Mouse (Mus musculus) liver, embryonic 15.5 days (tissue): Measurements from ENCODE around the gene Synj1. TPM values are rescaled to one million over a fixed set of nuclear protein-coding genes. Genes with fewer than 3 reads are reported as not detected.
A peak's percentile ranks its signal among the peaks of the same experiment; 100 is the strongest.

Experiments used
- ATAC-seq: fragments of 200-750 bp; cut with Nextera tagmentation; 2 replicates; pipeline ENCODE4 v1.8.0; 2017; ENCODE audit warnings: moderate number of reproducible peaks, mild to moderate bottlenecking, moderate library complexity; ENCODE audit not compliant: insufficient read depth
- H3K27ac ChIP-seq: fragments of 300-500 bp; sonication (generic); replicated peaks from 2 replicates; pipeline ENCODE4 v1.5.1; 2015; ENCODE audit warnings: mild to moderate bottlenecking, inconsistent platforms
- H3K27me3 ChIP-seq: fragments of 300-500 bp; sonication (generic); 2 replicates; pipeline ENCODE4 v1.6.1; 2015; ENCODE audit warnings: mild to moderate bottlenecking, inconsistent platforms
- H3K36me3 ChIP-seq: fragments of 300-500 bp; sonication (generic); replicated peaks from 2 replicates; pipeline ENCODE4 v1.6.1; 2015; ENCODE audit warnings: moderate library complexity, mild to moderate bottlenecking, inconsistent platforms
- H3K4me1 ChIP-seq: fragments of 300-500 bp; sonication (generic); replicated peaks from 2 replicates; pipeline ENCODE4 v1.6.1; 2015; ENCODE audit warnings: inconsistent platforms
- H3K4me2 ChIP-seq: fragments of 300-500 bp; sonication (generic); 2 replicates; pipeline ENCODE4 v1.6.1; 2015; ENCODE audit warnings: moderate library complexity, mild to moderate bottlenecking, inconsistent platforms
- H3K4me3 ChIP-seq: fragments of 300-500 bp; sonication (generic); replicated peaks from 2 replicates; pipeline ENCODE4 v1.5.1; 2015; ENCODE audit warnings: mild to moderate bottlenecking, inconsistent platforms
- H3K9ac ChIP-seq: fragments of 300-500 bp; sonication (generic); 2 replicates; pipeline ENCODE4 v1.6.1; 2015; ENCODE audit warnings: moderate library complexity, mild to moderate bottlenecking, inconsistent platforms
- H3K9me3 ChIP-seq: fragments of 300-500 bp; sonication (generic); replicated peaks from 2 replicates; pipeline ENCODE4 v1.6.1; 2016; ENCODE audit warnings: inconsistent platforms
- WGBS: fragments of 180-500 bp; shearing (Covaris S2); methylation state at CpG from one replicate; pipeline ENCODE4 v1.1.7; 2015; ENCODE audit warnings: mixed read lengths; ENCODE audit not compliant: insufficient replicate concordance; 5-methylcytosine and 5-hydroxymethylcytosine counted together
- polyA plus RNA-seq: library from polyadenylated mRNA; unstranded; fragments of >200 nt; fragmentation: Nextera tagmentation; extraction: Ambion mirVana; gene quantifications from 2 replicates; pipeline ENCODE4 v1.2.1, GENCODE M21; 2015

Synj1 gene
- polyA plus RNA-seq, 1 experiment from 2014 or later: 19.5 TPM

GRCm38 (mm10) chr16:91009942-91010529, 1.1 kb downstream of the Synj1 start:
- H3K9me3 ChIP-seq: no peaks in the 10 kb centered on the region
- H3K36me3 ChIP-seq: peaks cover 21% of the 10 kb centered on the region
- peak overlapping the region; percentile 98 for H3K9ac ChIP-seq
- no peak for ATAC-seq
- H3K4me2 ChIP-seq: peak overlapping the region; percentile 88
- under 1% methylated on average over 19 of the region's 19 CpGs for WGBS
- peak overlapping the region; percentile 100 for H3K4me3 ChIP-seq
- peaks cover 51% of the 10 kb centered on the region for H3K4me1 ChIP-seq
- peak overlapping the region; percentile 95 for H3K27ac ChIP-seq
- H3K27me3 ChIP-seq: no peaks in the 10 kb centered on the region

DNA sequence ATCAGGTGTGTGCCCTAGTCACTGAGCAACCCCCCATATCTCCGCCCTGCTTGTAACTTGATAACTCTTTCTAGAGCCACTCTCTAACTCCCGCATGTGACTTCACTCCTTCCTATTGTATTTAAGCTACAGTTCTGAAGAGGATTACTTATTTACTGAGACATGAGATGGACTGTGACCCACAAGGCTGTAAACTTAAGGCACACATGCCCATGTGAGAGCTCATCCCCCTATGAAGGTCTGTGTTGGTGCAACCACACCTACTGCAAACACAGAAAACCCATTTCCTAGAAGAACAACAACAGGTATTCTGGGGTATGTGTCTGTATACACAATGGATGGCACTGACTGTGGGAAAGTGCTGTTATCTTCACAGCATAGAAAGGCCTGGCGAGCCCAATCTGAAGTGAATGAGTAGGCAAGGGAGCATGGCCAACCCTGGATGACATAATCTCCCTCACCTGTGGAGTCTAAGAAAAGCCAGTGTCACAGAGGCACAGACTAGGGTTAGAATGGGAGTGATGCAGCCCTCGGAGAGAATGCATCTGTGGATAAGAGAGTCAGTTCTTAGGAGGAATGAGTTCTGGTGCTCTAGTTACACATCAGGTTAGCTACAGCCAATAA, 6.1 kb downstream of the Synj1 start:
- Histone ChIP-seq H3K9me3 (no peaks in the 10 kb centered on the region), H3K27ac (no peak overlapping the region), H3K4me3 (no peak overlapping the region), H3K4me1 (peaks cover 44% of the 10 kb centered on the region), H3K36me3 (peaks cover 12% of the 10 kb centered on the region), H3K4me2 (no peak overlapping the region), H3K27me3 (no peaks in the 10 kb centered on the region), H3K9ac (no peak overlapping the region)
- no peak for ATAC-seq
- 65% methylated on average over 4 of the region's 4 CpGs for WGBS

DNA sequence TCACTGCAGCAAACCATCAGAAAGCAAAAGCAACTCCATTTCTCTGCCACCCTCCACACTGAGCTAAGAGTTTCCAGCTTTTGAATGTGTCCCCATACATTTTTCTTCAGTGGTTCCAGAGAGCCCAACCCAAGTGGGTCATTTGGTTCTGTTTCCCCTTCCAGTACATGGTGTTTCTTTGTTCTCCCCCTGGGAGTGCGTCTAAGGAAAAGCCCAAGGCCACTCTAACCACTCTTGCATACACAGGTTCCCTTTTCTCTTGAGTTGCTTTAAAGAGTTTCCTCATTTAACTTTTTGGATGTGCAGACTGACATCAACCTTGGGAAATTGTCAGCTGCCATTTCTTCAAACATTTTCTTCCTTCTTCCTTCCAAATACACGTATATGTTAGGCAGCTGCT, 10.0 kb downstream of the Synj1 start:
- Histone ChIP-seq H3K36me3 (peaks cover 7% of the 10 kb centered on the region), H3K4me1 (peaks cover 20% of the 10 kb centered on the region), H3K4me2 (no peak overlapping the region), H3K9ac (no peak overlapping the region), H3K9me3 (no peaks in the 10 kb centered on the region), H3K27me3 (no peaks in the 10 kb centered on the region), H3K27ac (0 out of 2 replicates have a peak overlapping the region, but pooled peaks have one; percentile 9), H3K4me3 (no peak overlapping the region)
- ATAC-seq: no peak
- WGBS: 47% methylated on average over 2 of the region's 2 CpGs

GRCm38 (mm10) chr16:90999827-91000226, 11.3 kb downstream of the Synj1 start:
- H3K4me2 ChIP-seq: no peak overlapping the region
- H3K4me3 ChIP-seq: no peak overlapping the region
- no peak overlapping the region for H3K27ac ChIP-seq
- H3K4me1 ChIP-seq: peaks cover 18% of the 10 kb centered on the region
- no peaks in the 10 kb centered on the region for H3K9me3 ChIP-seq
- 67% methylated on average over 4 of the region's 4 CpGs for WGBS
- no peak for ATAC-seq
- no peaks in the 10 kb centered on the region for H3K27me3 ChIP-seq
- H3K9ac ChIP-seq: no peak overlapping the region
- peaks cover 7% of the 10 kb centered on the region for H3K36me3 ChIP-seq

DNA sequence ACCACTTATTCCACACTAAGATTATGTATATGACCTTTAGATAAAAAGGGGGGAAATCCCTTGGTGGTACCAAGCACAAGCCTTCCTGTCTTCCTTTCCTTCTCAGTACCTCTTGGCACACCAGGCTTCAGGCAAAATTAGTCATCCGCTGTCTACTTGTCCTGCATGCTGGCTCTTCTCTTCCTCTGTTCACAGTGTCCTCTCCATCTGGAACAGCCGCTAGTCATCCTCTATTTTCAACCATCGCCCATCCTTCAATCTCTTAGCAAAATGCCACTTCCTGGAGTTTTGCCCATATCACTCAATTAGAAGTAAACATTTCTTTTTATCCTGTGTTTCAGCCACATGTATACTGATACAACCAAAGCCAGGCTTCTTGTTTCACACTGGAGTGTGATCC, 13.3 kb downstream of the Synj1 start:
- peaks cover 22% of the 10 kb centered on the region for H3K4me1 ChIP-seq
- H3K27me3 ChIP-seq: no peaks in the 10 kb centered on the region
- H3K9ac ChIP-seq: no peak overlapping the region
- H3K9me3 ChIP-seq: no peaks in the 10 kb centered on the region
- no peak overlapping the region for H3K4me3 ChIP-seq
- peaks cover 7% of the 10 kb centered on the region for H3K36me3 ChIP-seq
- WGBS: 77% methylated on average over 3 of the region's 3 CpGs
- no peak overlapping the region for H3K4me2 ChIP-seq
- ATAC-seq: no peak
- H3K27ac ChIP-seq: no peak overlapping the region

GRCm38 (mm10) chr16:90996327-90997243, 14.5 kb downstream of the Synj1 start:
- 78% methylated on average over 7 of the region's 7 CpGs for WGBS
- peaks cover 22% of the 10 kb centered on the region for H3K4me1 ChIP-seq
- H3K36me3 ChIP-seq: peaks cover 16% of the 10 kb centered on the region; the same call in 1 of the 2 replicates
- no peak overlapping the region; the same call in 1 of the 2 replicates for H3K27ac ChIP-seq
- H3K9ac ChIP-seq: no peak overlapping the region
- H3K27me3 ChIP-seq: no peaks in the 10 kb centered on the region
- no peak overlapping the region for H3K4me3 ChIP-seq
- H3K4me2 ChIP-seq: no peak overlapping the region
- ATAC-seq: no peak
- H3K9me3 ChIP-seq: no peaks in the 10 kb centered on the region

DNA sequence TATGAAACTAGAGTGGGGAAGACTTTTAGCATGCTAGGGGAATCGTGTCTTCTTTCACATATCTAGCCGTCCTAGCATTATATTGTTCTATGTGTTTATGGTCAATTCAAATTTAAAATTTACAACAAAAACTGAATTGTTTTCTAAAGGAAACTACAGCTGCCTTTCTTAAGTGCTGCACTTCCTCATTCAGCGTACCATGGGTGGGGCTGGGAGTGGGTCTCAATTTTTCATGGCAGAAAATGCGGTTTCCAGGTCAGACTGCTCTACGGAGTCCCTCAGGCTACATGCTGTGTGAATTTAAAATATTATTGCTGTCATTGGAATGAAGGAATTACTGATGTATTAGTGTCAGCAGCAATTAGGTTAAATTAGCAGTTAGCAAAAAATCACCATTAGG, 15.6 kb downstream of the Synj1 start:
- Histone ChIP-seq H3K27me3 (no peaks in the 10 kb centered on the region), H3K27ac (peak overlapping the region; percentile 64), H3K36me3 (peaks cover 27% of the 10 kb centered on the region), H3K4me3 (no peak overlapping the region; the same call in 1 of the 2 replicates), H3K9ac (peak overlapping the region; percentile 31), H3K9me3 (no peaks in the 10 kb centered on the region), H3K4me2 (peak overlapping the region; percentile 50), H3K4me1 (peaks cover 28% of the 10 kb centered on the region)
- ATAC-seq: peak; percentile 57; the same call in 1 of the 2 replicates
- WGBS: 30% methylated on average over 5 of the region's 5 CpGs

DNA sequence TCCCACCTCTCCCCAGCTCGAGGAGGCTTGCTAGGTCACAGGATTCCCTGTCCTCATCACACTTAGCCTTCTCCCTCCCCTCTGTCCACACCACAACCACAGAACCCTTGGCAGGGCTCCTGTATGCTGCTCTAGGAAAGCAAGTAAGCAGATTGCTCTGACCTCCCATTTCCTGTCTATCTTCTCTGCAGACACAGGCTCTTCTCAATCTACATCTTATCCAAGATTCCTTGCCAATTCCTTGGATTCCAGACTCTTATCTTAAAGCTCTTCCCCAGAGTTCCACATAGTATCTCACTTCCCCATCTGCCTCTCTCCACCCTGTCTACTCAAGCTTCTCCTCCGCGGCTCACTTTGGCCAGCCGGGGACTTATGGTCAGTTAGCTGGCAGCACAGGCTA, 16.1 kb downstream of the Synj1 start:
- 7% methylated on average over 4 of the region's 4 CpGs for WGBS
- ATAC-seq: peak; percentile 51; the same call in 1 of the 2 replicates
- Histone ChIP-seq H3K9me3 (no peaks in the 10 kb centered on the region), H3K36me3 (peaks cover 32% of the 10 kb centered on the region), H3K27ac (peak overlapping the region; percentile 64), H3K4me3 (no peak overlapping the region; the same call in 1 of the 2 replicates), H3K4me2 (peak overlapping the region; percentile 50), H3K27me3 (no peaks in the 10 kb centered on the region), H3K9ac (peak overlapping the region; percentile 31), H3K4me1 (peaks cover 32% of the 10 kb centered on the region)

GRCm38 (mm10) chr16:90989162-90989561, 21.9 kb downstream of the Synj1 start:
- Histone ChIP-seq H3K4me3 (no peak overlapping the region), H3K4me2 (peak overlapping the region; percentile 62), H3K36me3 (peaks cover 57% of the 10 kb centered on the region), H3K4me1 (peaks cover 28% of the 10 kb centered on the region), H3K9ac (no peak overlapping the region), H3K27ac (peak overlapping the region; percentile 91), H3K9me3 (no peaks in the 10 kb centered on the region), H3K27me3 (no peaks in the 10 kb centered on the region)
- peak; percentile 51; the same call in 1 of the 2 replicates for ATAC-seq
- WGBS: 78% methylated on average over 8 of the region's 8 CpGs

DNA sequence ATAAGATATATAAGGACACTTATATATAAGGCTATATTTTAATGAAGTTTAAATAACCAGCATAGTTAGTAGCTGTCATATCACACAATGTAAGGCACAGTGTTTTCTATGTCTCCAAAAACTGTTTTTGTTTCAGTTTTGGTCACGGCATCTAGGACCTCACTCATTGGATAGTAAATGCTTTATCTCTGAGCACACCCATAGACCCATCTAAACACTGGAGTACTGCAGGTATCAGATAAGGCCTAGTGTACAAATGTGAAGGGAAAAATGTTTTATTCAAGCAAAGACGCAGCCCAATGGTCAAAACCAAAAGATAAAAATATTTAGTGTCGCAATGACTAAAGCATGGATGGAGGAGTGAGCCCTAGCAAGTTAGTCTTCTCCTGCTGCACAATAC, 22.4 kb downstream of the Synj1 start:
- H3K9me3 ChIP-seq: no peaks in the 10 kb centered on the region
- peaks cover 26% of the 10 kb centered on the region for H3K4me1 ChIP-seq
- WGBS: 22% methylated on average over 3 of the region's 3 CpGs
- H3K9ac ChIP-seq: no peak overlapping the region
- H3K4me2 ChIP-seq: peak overlapping the region; percentile 62
- H3K27ac ChIP-seq: peak overlapping the region; percentile 91
- peak; percentile 99 for ATAC-seq
- no peaks in the 10 kb centered on the region for H3K27me3 ChIP-seq
- H3K4me3 ChIP-seq: peak overlapping the region; percentile 52
- H3K36me3 ChIP-seq: peaks cover 60% of the 10 kb centered on the region

GRCm38 (mm10) chr16:90988039-90988438, 23.1 kb downstream of the Synj1 start:
- Histone ChIP-seq H3K4me2 (peak overlapping the region; percentile 62), H3K9me3 (no peaks in the 10 kb centered on the region), H3K27me3 (no peaks in the 10 kb centered on the region), H3K4me1 (peaks cover 26% of the 10 kb centered on the region), H3K9ac (peak overlapping the region; percentile 29; the same call in 1 of the 2 replicates), H3K4me3 (peak overlapping the region; percentile 52), H3K36me3 (peaks cover 62% of the 10 kb centered on the region), H3K27ac (peak overlapping the region; percentile 91)
- 74% methylated on average over 8 of the region's 8 CpGs for WGBS
- ATAC-seq: peak; percentile 66
